Mouse (Mus musculus): ENCODE measurements around the gene Ahdc1. TPM values are rescaled to one million over a fixed set of nuclear protein-coding genes. Genes with fewer than 3 reads are reported as not detected.

The Ahdc1 gene
- 13.0 and 13.8 TPM in 2 replicates for polyA plus RNA-seq (2016; fragmentation: Nextera tagmentation; extraction: Ambion mirVana)

DNA sequence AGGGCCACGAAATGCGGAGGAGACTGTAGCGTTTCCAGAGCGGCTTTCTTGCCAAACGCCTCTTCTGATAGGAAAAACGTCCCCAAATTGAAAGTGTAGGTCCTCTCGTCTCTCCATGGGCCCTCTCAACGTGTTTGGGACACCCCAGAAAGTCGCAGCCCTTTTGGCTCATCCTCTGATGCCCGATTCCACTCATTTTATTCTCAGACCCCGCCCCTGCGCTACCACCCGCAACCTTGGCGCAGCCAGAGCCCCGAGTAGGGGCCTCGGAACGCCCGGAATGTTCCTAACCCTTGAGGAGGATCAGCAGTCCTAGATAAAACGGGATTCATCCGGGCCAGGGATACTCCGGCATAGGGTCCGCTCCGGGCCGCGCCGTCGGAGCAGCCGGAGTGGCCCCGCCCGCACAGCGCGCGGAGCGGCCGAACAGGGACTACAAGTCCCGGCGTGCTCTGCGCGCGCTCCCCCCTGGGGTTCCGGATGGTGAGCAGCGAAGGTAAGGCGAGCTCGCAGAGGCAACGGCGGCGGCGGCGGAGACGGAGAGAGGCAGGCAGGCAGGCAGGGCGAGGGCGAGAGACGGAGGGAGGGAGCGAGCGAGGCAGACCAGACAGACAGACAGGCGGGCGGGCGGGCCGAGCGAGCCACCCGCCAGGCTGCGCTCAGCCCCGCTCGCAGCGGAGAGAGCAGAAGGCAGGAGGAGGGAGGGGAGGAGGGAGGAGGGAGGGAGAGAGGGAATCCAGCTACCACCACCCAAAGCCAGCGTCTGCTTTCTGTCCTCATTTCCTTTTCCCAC, at the start of gene Ahdc1:
TSS of gene Ahdc1 (plus strand) at position 233 of the 793 bp plus-strand sequence.
- DNase-seq (ENCODE audit: low spot score): peak; percentile 95
- H3K27ac ChIP-seq: peak within 1 kb of the TSS; percentile 100
- H3K4me1 ChIP-seq: peaks cover 84% of the 10 kb centered on the region
- no peaks in the 10 kb centered on the region for H3K27me3 ChIP-seq (ENCODE audit: low read depth, poor library complexity, severe bottlenecking)
- under 1% methylated on average over 62 of the region's 66 CpGs for WGBS
- peak within 1 kb of the TSS; percentile 98 for H3K4me3 ChIP-seq
- H3K36me3 ChIP-seq: no peaks in the 10 kb centered on the region
- no peaks in the 10 kb centered on the region for H3K9me3 ChIP-seq (replicated peaks)

DNA sequence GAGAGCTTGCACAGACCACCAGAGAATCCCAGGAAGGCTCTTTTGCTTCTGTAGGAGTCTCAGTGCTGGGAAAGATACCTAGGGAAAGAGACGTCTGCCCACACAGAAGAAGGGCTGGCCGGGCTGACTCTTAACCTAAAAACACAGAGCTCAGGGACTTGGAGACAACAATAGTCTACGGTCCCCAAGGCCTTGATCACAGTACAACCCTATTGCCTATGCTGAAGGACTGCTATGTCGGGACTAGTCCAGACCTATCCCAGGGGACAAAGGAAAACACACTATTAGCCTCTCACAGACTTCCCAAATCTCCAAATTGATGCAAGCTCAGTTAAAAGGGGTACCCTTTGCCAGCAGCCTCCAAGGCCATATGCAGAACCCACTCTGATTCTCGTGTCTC, 49.2 kb upstream of the Ahdc1 start:
- WGBS: 82% methylated on average over 5 of the region's 5 CpGs

DNA sequence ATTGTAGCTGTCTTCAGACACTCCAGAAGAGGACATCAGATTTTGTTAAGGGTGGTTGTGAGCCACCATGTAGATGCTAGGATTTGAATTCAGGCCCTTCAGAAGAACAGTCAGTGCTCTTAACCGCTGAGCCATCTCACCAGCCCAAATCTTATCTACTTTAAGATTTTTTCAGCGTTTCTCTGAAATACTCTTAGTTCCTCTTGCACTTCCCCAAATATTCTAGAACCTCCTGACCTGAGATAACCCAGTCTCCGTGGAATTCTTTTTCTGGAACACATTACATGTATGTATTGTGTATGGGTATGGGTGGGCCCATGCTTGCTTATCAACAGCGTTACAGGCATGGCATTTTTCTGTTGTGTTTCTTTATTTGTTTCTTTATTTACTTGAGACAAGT, 48.4 kb upstream of the Ahdc1 start:
- no peak for DNase-seq (ENCODE audit: low spot score)
- no peaks in the 10 kb centered on the region for H3K9me3 ChIP-seq (replicated peaks)
- 95% methylated on average over 4 of the region's 4 CpGs for WGBS
- H3K27me3 ChIP-seq (ENCODE audit: low read depth, poor library complexity, severe bottlenecking): no peaks in the 10 kb centered on the region
- peaks cover 54% of the 10 kb centered on the region for H3K4me1 ChIP-seq
- H3K36me3 ChIP-seq: no peaks in the 10 kb centered on the region
- no peak overlapping the region for H3K27ac ChIP-seq
- H3K4me3 ChIP-seq: no peak overlapping the region

More for the DNA sequence above, 49.2 kb upstream of the Ahdc1 start:
- DNase-seq (ENCODE audit: low spot score): no peak
- Histone ChIP-seq H3K27ac (peak overlapping the region; percentile 86; the same call in 1 of the 2 replicates), H3K27me3 (ENCODE audit: low read depth, poor library complexity, severe bottlenecking) (no peaks in the 10 kb centered on the region), H3K4me3 (no peak overlapping the region), H3K4me1 (peaks cover 54% of the 10 kb centered on the region), H3K9me3 (replicated peaks) (no peaks in the 10 kb centered on the region), H3K36me3 (no peaks in the 10 kb centered on the region)

GRCm38 (mm10) chr4:132963436-132963835, 47.6 kb upstream of the Ahdc1 start:
- peak overlapping the region; percentile 82 for H3K27ac ChIP-seq
- no peaks in the 10 kb centered on the region for H3K9me3 ChIP-seq (replicated peaks)
- no peaks in the 10 kb centered on the region for H3K36me3 ChIP-seq
- WGBS: 41% methylated on average over 2 of the region's 2 CpGs
- no peak for DNase-seq (ENCODE audit: low spot score)
- H3K4me1 ChIP-seq: peaks cover 56% of the 10 kb centered on the region
- no peak overlapping the region for H3K4me3 ChIP-seq
- H3K27me3 ChIP-seq (ENCODE audit: low read depth, poor library complexity, severe bottlenecking): no peaks in the 10 kb centered on the region

GRCm38 (mm10) chr4:132964064-132964463, 47.0 kb upstream of the Ahdc1 start:
- H3K27me3 ChIP-seq (ENCODE audit: low read depth, poor library complexity, severe bottlenecking): no peaks in the 10 kb centered on the region
- DNase-seq (ENCODE audit: low spot score): no peak
- no peaks in the 10 kb centered on the region for H3K9me3 ChIP-seq (replicated peaks)
- H3K27ac ChIP-seq: peak overlapping the region; percentile 82
- WGBS: 41% methylated on average over 3 of the region's 3 CpGs
- H3K36me3 ChIP-seq: no peaks in the 10 kb centered on the region
- no peak overlapping the region for H3K4me3 ChIP-seq
- peaks cover 51% of the 10 kb centered on the region for H3K4me1 ChIP-seq

GRCm38 (mm10) chr4:132964473-132964872, 46.6 kb upstream of the Ahdc1 start:
- Histone ChIP-seq H3K4me1 (peaks cover 48% of the 10 kb centered on the region), H3K27ac (peak overlapping the region; percentile 82)
- 36% methylated on average over 5 of the region's 5 CpGs for WGBS

GRCm38 (mm10) chr4:132968105-132968938, 42.7 kb upstream of the Ahdc1 start:
- WGBS: 60% methylated on average over 6 of the region's 6 CpGs
- 0 out of 2 replicates have a peak overlapping the region, but pooled peaks have one; percentile 9 for H3K27ac ChIP-seq

More at GRCm38 (mm10) chr4:132964473-132964872, 46.6 kb upstream of the Ahdc1 start:
- Histone ChIP-seq H3K27me3 (ENCODE audit: low read depth, poor library complexity, severe bottlenecking) (no peaks in the 10 kb centered on the region), H3K36me3 (no peaks in the 10 kb centered on the region), H3K9me3 (replicated peaks) (no peaks in the 10 kb centered on the region), H3K4me3 (0 out of 2 replicates have a peak overlapping the region, but pooled peaks have one; percentile 7)
- DNase-seq (ENCODE audit: low spot score): no peak

GRCm38 (mm10) chr4:132971601-132972000, 39.5 kb upstream of the Ahdc1 start:
- no peaks in the 10 kb centered on the region for H3K9me3 ChIP-seq (replicated peaks)
- peaks cover 49% of the 10 kb centered on the region for H3K27me3 ChIP-seq (ENCODE audit: low read depth, poor library complexity, severe bottlenecking)
- H3K27ac ChIP-seq: no peak overlapping the region
- H3K4me3 ChIP-seq: no peak overlapping the region
- H3K36me3 ChIP-seq: no peaks in the 10 kb centered on the region
- 69% methylated on average over 6 of the region's 6 CpGs for WGBS
- peaks cover 47% of the 10 kb centered on the region for H3K4me1 ChIP-seq
- no peak for DNase-seq (ENCODE audit: low spot score)

More at GRCm38 (mm10) chr4:132968105-132968938, 42.7 kb upstream of the Ahdc1 start:
- Histone ChIP-seq H3K9me3 (replicated peaks) (no peaks in the 10 kb centered on the region), H3K27me3 (ENCODE audit: low read depth, poor library complexity, severe bottlenecking) (peaks cover 19% of the 10 kb centered on the region), H3K4me3 (no peak overlapping the region), H3K36me3 (no peaks in the 10 kb centered on the region), H3K4me1 (peaks cover 34% of the 10 kb centered on the region)
- no peak for DNase-seq (ENCODE audit: low spot score)

- no peaks in the 10 kb centered on the region for H3K36me3 ChIP-seq
- whole genome bisulfite sequencing: 66% methylated on average over 3 of the region's 3 CpGs
These were observed 39.0 kb upstream of the Ahdc1 start for GRCm38 (mm10) chr4:132972101-132972500.

DNA sequence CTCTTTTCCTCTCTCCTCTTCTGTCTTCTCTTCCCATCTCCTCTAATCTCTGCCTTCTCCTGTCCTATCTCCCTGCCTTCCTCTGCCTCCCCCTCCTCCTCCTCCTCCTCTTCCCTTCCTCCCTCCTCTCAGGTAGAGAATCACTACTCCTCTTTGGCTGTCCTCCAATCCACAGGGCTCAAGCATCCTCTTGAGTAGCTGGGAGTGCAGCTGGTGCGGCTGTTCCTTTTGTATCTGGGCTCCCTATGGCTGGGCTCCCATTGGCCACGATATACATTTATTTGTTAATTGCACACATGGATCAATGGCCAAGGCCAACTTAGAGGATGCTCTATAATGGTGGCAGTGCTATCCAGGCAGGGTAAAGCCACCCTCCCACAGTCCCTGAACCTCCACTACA, 38.5 kb upstream of the Ahdc1 start:
- Histone ChIP-seq H3K4me3 (no peak overlapping the region), H3K27ac (no peak overlapping the region), H3K9me3 (replicated peaks) (no peaks in the 10 kb centered on the region), H3K27me3 (ENCODE audit: low read depth, poor library complexity, severe bottlenecking) (peaks cover 58% of the 10 kb centered on the region), H3K4me1 (peaks cover 55% of the 10 kb centered on the region), H3K36me3 (no peaks in the 10 kb centered on the region)
- WGBS: 60% methylated on average over 2 of the region's 2 CpGs
- DNase-seq (ENCODE audit: low spot score): no peak

More at GRCm38 (mm10) chr4:132972101-132972500, 39.0 kb upstream of the Ahdc1 start:
- Histone ChIP-seq H3K4me1 (peaks cover 51% of the 10 kb centered on the region), H3K27ac (peak overlapping the region; percentile 30; the same call in 1 of the 2 replicates), H3K27me3 (ENCODE audit: low read depth, poor library complexity, severe bottlenecking) (peaks cover 54% of the 10 kb centered on the region), H3K4me3 (no peak overlapping the region), H3K9me3 (replicated peaks) (no peaks in the 10 kb centered on the region)
- no peak for DNase-seq (ENCODE audit: low spot score)

- no peak for DNase-seq (ENCODE audit: low spot score)
- no peak overlapping the region for H3K4me3 ChIP-seq
- H3K9me3 ChIP-seq (replicated peaks): no peaks in the 10 kb centered on the region
- peak overlapping the region; percentile 83 for H3K27ac ChIP-seq
- no peaks in the 10 kb centered on the region for H3K36me3 ChIP-seq
- H3K27me3 ChIP-seq (ENCODE audit: low read depth, poor library complexity, severe bottlenecking): peaks cover 61% of the 10 kb centered on the region
- 44% methylated on average over 8 of the region's 8 CpGs for WGBS
- H3K4me1 ChIP-seq: peaks cover 57% of the 10 kb centered on the region
These were observed 37.9 kb upstream of the Ahdc1 start for GRCm38 (mm10) chr4:132973186-132973585.

DNA sequence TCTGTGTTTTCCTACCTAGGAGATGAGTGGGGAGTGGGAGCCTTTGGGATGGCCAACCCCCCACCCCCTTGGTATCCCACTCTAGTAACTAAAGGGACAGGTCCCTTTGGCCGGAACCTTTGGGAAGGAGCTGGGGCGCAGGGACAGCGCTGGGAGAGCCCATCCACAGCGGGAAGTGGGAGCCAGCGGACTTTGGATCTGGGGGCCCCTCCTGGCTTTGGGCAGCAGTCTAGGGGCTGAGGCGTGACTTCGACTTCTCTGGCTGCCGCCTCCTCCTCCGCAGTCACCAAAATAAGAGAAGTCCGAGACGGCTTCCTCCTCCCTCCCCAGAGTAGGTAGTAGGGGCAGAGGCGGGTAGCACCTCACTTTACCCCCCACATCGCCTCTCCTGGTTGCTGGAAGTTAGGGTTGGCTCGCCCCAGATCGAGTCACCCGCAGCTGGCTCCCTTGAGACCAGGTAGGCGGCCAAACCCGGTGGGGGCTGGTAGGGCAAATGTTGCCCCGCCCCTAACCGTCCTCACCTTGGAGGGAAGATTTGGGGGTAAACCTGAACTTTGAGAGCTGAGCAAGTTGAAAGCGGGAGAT, 37.2 kb upstream of the Ahdc1 start, which contains the start of gene Fgr:
TSS of gene Fgr (plus strand) at position 282 of the 585 bp plus-strand sequence.
- no peaks in the 10 kb centered on the region for H3K36me3 ChIP-seq
- DNase-seq (ENCODE audit: low spot score): no peak
- H3K27me3 ChIP-seq (ENCODE audit: low read depth, poor library complexity, severe bottlenecking): peaks cover 61% of the 10 kb centered on the region
- H3K9me3 ChIP-seq (replicated peaks): no peaks in the 10 kb centered on the region
- H3K27ac ChIP-seq: peak within 1 kb of the TSS; percentile 83
- peaks cover 53% of the 10 kb centered on the region for H3K4me1 ChIP-seq
- H3K4me3 ChIP-seq: peak within 1 kb of the TSS; percentile 44
- WGBS: 5% methylated on average over 21 of the region's 21 CpGs
